Mouse (Mus musculus): ENCODE data around the gene Eno1. TPM values are rescaled to one million over a fixed set of nuclear protein-coding genes. Genes with fewer than 3 reads are reported as not detected.
"Not testable (repeated sequence)": the region's sequence is repeated elsewhere in the genome, so short reads cannot be mapped to it uniquely, and the experiment has no call there.

The Eno1 gene
- total and polyA plus RNA-seq, 2 experiments from 2014 or later: 549 to 1,243 TPM

- peak overlapping the region; percentile 71 for H3K4me2 ChIP-seq (ENCODE audit: low read depth, low read length)
- no peaks in the 10 kb centered on the region for H3K4me1 ChIP-seq (ENCODE audit: insufficient read depth, low read length)
- peak overlapping the region; percentile 98 for H3K27ac ChIP-seq
- no peaks in the 10 kb centered on the region for H3K36me3 ChIP-seq (ENCODE audit: insufficient read depth, low read length)
- ATAC-seq (peak; percentile 16), DNase-seq (ENCODE audit: low spot score) (peak; percentile 48)
- no peaks in the 10 kb centered on the region for H3K27me3 ChIP-seq (ENCODE audit: insufficient read depth, low read length)
- H3K4me3 ChIP-seq (ENCODE audit: low read length): peak overlapping the region; percentile 99
- H3K9me3 ChIP-seq (ENCODE audit: low read length): no peaks in the 10 kb centered on the region
- WGBS: 2% methylated on average over 50 of the region's 50 CpGs
- TF ChIP-seq CTCF (IDR thresholded peaks at IDR 0.05; ENCODE audit: low read depth): no peak
- H3K9ac ChIP-seq (replicated peaks; ENCODE audit: low read length): peak overlapping the region; percentile 99
These were observed 45.5 kb downstream of the Eno1 start for GRCm38 (mm10) chr4:150281891-150282630.

- 3% methylated on average over 5 of the region's 5 CpGs for WGBS
- peak overlapping the region; percentile 71 for H3K4me2 ChIP-seq (ENCODE audit: low read depth, low read length)
- DNase-seq (ENCODE audit: low spot score) (no peak), ATAC-seq (no peak)
- no peaks in the 10 kb centered on the region for H3K36me3 ChIP-seq (ENCODE audit: insufficient read depth, low read length)
- H3K4me1 ChIP-seq (ENCODE audit: insufficient read depth, low read length): no peaks in the 10 kb centered on the region
- H3K4me3 ChIP-seq (ENCODE audit: low read length): peak overlapping the region; percentile 99
- H3K9me3 ChIP-seq (ENCODE audit: low read length): no peaks in the 10 kb centered on the region
- TF ChIP-seq CTCF (IDR thresholded peaks at IDR 0.05; ENCODE audit: low read depth): no peak
- peak overlapping the region; percentile 99 for H3K9ac ChIP-seq (replicated peaks; ENCODE audit: low read length)
- no peaks in the 10 kb centered on the region for H3K27me3 ChIP-seq (ENCODE audit: insufficient read depth, low read length)
- H3K27ac ChIP-seq: peak overlapping the region; percentile 98
These were observed 46.3 kb downstream of the Eno1 start for GRCm38 (mm10) chr4:150282631-150283334.

GRCm38 (mm10) chr4:150283335-150283638 is 46.8 kb downstream of the Eno1 start:
- Histone ChIP-seq H3K9me3 (ENCODE audit: low read length) (no peaks in the 10 kb centered on the region), H3K27me3 (ENCODE audit: insufficient read depth, low read length) (no peaks in the 10 kb centered on the region), H3K4me2 (ENCODE audit: low read depth, low read length) (peak overlapping the region; percentile 71), H3K4me3 (ENCODE audit: low read length) (peak overlapping the region; percentile 99), H3K4me1 (ENCODE audit: insufficient read depth, low read length) (no peaks in the 10 kb centered on the region), H3K27ac (peak overlapping the region; percentile 70), H3K9ac (replicated peaks; ENCODE audit: low read length) (peak overlapping the region; percentile 99), H3K36me3 (ENCODE audit: insufficient read depth, low read length) (no peaks in the 10 kb centered on the region)
- no peak for DNase-seq (ENCODE audit: low spot score)
- TF ChIP-seq CTCF (IDR thresholded peaks at IDR 0.05; ENCODE audit: low read depth): no peak
- no peak for ATAC-seq
- WGBS: 6% methylated on average over 2 of the region's 2 CpGs

GRCm38 (mm10) chr4:150283993-150284392 is 47.5 kb downstream of the Eno1 start:
- Histone ChIP-seq H3K27me3 (ENCODE audit: insufficient read depth, low read length) (no peaks in the 10 kb centered on the region), H3K9me3 (ENCODE audit: low read length) (no peaks in the 10 kb centered on the region), H3K4me3 (ENCODE audit: low read length) (peak overlapping the region; percentile 99), H3K4me2 (ENCODE audit: low read depth, low read length) (peak overlapping the region; percentile 71), H3K27ac (peak overlapping the region; percentile 70; the same call in 1 of the 2 replicates), H3K36me3 (ENCODE audit: insufficient read depth, low read length) (no peaks in the 10 kb centered on the region), H3K9ac (replicated peaks; ENCODE audit: low read length) (peak overlapping the region; percentile 99), H3K4me1 (ENCODE audit: insufficient read depth, low read length) (no peaks in the 10 kb centered on the region)
- TF ChIP-seq CTCF (IDR thresholded peaks at IDR 0.05; ENCODE audit: low read depth): peak; percentile 64
- 4% methylated on average over 6 of the region's 6 CpGs for WGBS
- ATAC-seq: no peak
- peak; percentile 78 for DNase-seq (ENCODE audit: low spot score)

- Histone ChIP-seq H3K27me3 (ENCODE audit: insufficient read depth, low read length) (no peaks in the 10 kb centered on the region), H3K27ac (no peak overlapping the region), H3K36me3 (ENCODE audit: insufficient read depth, low read length) (no peaks in the 10 kb centered on the region), H3K4me1 (ENCODE audit: insufficient read depth, low read length) (no peaks in the 10 kb centered on the region), H3K4me3 (ENCODE audit: low read length) (no peak overlapping the region), H3K4me2 (ENCODE audit: low read depth, low read length) (no peak overlapping the region), H3K9me3 (ENCODE audit: low read length) (no peaks in the 10 kb centered on the region), H3K9ac (replicated peaks; ENCODE audit: low read length) (no peak overlapping the region)
- WGBS: 80% methylated on average over 8 of the region's 8 CpGs
- TF ChIP-seq CTCF (IDR thresholded peaks at IDR 0.05; ENCODE audit: low read depth): no peak
- ATAC-seq (no peak), DNase-seq (ENCODE audit: low spot score) (no peak)
These were observed 50.5 kb downstream of the Eno1 start for GRCm38 (mm10) chr4:150286980-150287379.

GRCm38 (mm10) chr4:150287463-150287862 is 50.9 kb downstream of the Eno1 start:
- H3K27ac ChIP-seq; H3K27me3 ChIP-seq (ENCODE audit: insufficient read depth, low read length); H3K9ac ChIP-seq (replicated peaks; ENCODE audit: low read length); H3K4me1 ChIP-seq (ENCODE audit: insufficient read depth, low read length); H3K9me3 ChIP-seq (ENCODE audit: low read length); DNase-seq (ENCODE audit: low spot score); H3K36me3 ChIP-seq (ENCODE audit: insufficient read depth, low read length); H3K4me3 ChIP-seq (ENCODE audit: low read length); ATAC-seq; H3K4me2 ChIP-seq (ENCODE audit: low read depth, low read length): not testable (repeated sequence)
- WGBS: 75% methylated on average over 1 of the region's 1 CpGs

GRCm38 (mm10) chr4:150291900-150292299 is 55.4 kb downstream of the Eno1 start:
- Histone ChIP-seq H3K4me2 (ENCODE audit: low read depth, low read length) (no peak overlapping the region), H3K27ac (no peak overlapping the region), H3K4me3 (ENCODE audit: low read length) (no peak overlapping the region), H3K9me3 (ENCODE audit: low read length) (no peaks in the 10 kb centered on the region), H3K9ac (replicated peaks; ENCODE audit: low read length) (no peak overlapping the region), H3K4me1 (ENCODE audit: insufficient read depth, low read length) (no peaks in the 10 kb centered on the region), H3K36me3 (ENCODE audit: insufficient read depth, low read length) (no peaks in the 10 kb centered on the region), H3K27me3 (ENCODE audit: insufficient read depth, low read length) (no peaks in the 10 kb centered on the region)
- DNase-seq (ENCODE audit: low spot score): no peak
- WGBS: 93% methylated on average over 3 of the region's 3 CpGs
- peak; percentile 39 for TF ChIP-seq CTCF (IDR thresholded peaks at IDR 0.05; ENCODE audit: low read depth)
- ATAC-seq: no peak

All from hindbrain, postnatal 0 days (tissue).